ENCODE assay signal across 12 mouse cellular contexts in genomic region chr10:58601946-58602345, GRCm38 (mm10).
DNase-seq lines count a peak whose midpoint lies in the region; ATAC-seq and TF ChIP-seq lines count a peak whose summit lies in the region.
"Had no signal": no experiment of that assay in that cellular context is flagged by ENCODE, and none has a peak within 500 bp of the region (broad histone marks: within the 10 kb centered on the region; RNA-seq: fewer than 3 reads in every experiment).

No protein-coding gene starts in this region.

- no peaks in the 10 kb centered on the region for H3K9me3 ChIP-seq in midbrain, embryonic 11.5 days (ENCODE audit: control insufficient read depth, low read length)
- H3K9me3 ChIP-seq in midbrain, postnatal 0 days (ENCODE audit: low read length): no peaks in the 10 kb centered on the region
- H3K9me3 ChIP-seq in forebrain, embryonic 14.5 days (replicated peaks; ENCODE audit: control insufficient read depth, low read length): no peaks in the 10 kb centered on the region
- no peaks in the 10 kb centered on the region for H3K9me3 ChIP-seq in hindbrain, embryonic 16.5 days (ENCODE audit: control insufficient read depth, low read length)
- H3K9me3 ChIP-seq in neural tube, embryonic 15.5 days (replicated peaks): no peaks in the 10 kb centered on the region

- 78% methylated on average over 7 of the region's 7 CpGs for WGBS in midbrain, embryonic 11.5 days
- 77% methylated on average over 7 of the region's 7 CpGs for WGBS in midbrain, postnatal 0 days
- WGBS in forebrain, embryonic 14.5 days: 65% methylated on average over 7 of the region's 7 CpGs
- 68% methylated on average over 7 of the region's 7 CpGs for WGBS in hindbrain, embryonic 16.5 days
- WGBS in neural tube, embryonic 15.5 days: 52% methylated on average over 7 of the region's 7 CpGs

- no peak for ATAC-seq in midbrain, embryonic 11.5 days (ENCODE audit: low FRiP score)
- no peak for ATAC-seq in midbrain, postnatal 0 days (ENCODE audit: low FRiP score)
- peak; percentile 11; the same call in 1 of the 2 replicates for ATAC-seq in forebrain, embryonic 14.5 days
- peak; percentile 5; the same call in 1 of the 2 replicates for ATAC-seq in hindbrain, embryonic 16.5 days
- ATAC-seq in neural tube, embryonic 15.5 days (ENCODE audit: low FRiP score): 0 out of 2 replicates have a peak, but pooled peaks have one; percentile 21
- ATAC-seq: Patski had no signal

- H3K27ac ChIP-seq in midbrain, embryonic 11.5 days (ENCODE audit: low read depth, low read length): no peak overlapping the region
- H3K27ac ChIP-seq in midbrain, postnatal 0 days (ENCODE audit: low read depth, low read length): no peak overlapping the region
- H3K27ac ChIP-seq in forebrain, embryonic 14.5 days (ENCODE audit: low read depth, low read length): peak overlapping the region; percentile 70
- peak overlapping the region; percentile 64 for H3K27ac ChIP-seq in hindbrain, embryonic 16.5 days (ENCODE audit: low read depth, low read length)
- H3K27ac ChIP-seq in neural tube, embryonic 15.5 days (replicated peaks): peak overlapping the region; percentile 76

- no peaks in the 10 kb centered on the region for H3K27me3 ChIP-seq in midbrain, embryonic 11.5 days (ENCODE audit: control insufficient read depth, insufficient read depth, low read length)
- H3K27me3 ChIP-seq in midbrain, postnatal 0 days (ENCODE audit: insufficient read depth, low read length): no peaks in the 10 kb centered on the region
- no peaks in the 10 kb centered on the region for H3K27me3 ChIP-seq in forebrain, embryonic 14.5 days (replicated peaks; ENCODE audit: control insufficient read depth, insufficient read depth, low read length)
- H3K27me3 ChIP-seq in hindbrain, embryonic 16.5 days (replicated peaks; ENCODE audit: control insufficient read depth, insufficient read depth, low read length): no peaks in the 10 kb centered on the region
- H3K27me3 ChIP-seq in neural tube, embryonic 15.5 days (replicated peaks): no peaks in the 10 kb centered on the region
- H3K27me3 ChIP-seq: Patski had no signal

- peak; percentile 78 for DNase-seq in midbrain, embryonic 11.5 days (ENCODE audit: low spot score, missing footprints)
- DNase-seq in midbrain, postnatal 0 days (ENCODE audit: low spot score): no peak
- no peak for DNase-seq in forebrain, embryonic 14.5 days (ENCODE audit: low spot score)
- no peak for DNase-seq in lung, postnatal 36 days
- no peak for DNase-seq in thymus, postnatal 36 days
- DNase-seq: kidney, adult 8-10 months; lung, adult 18-20 months; thymus, postnatal 25 days had no signal

- no peak overlapping the region for H3K4me2 ChIP-seq in midbrain, embryonic 11.5 days
- H3K4me2 ChIP-seq in midbrain, postnatal 0 days (ENCODE audit: low read depth, low read length, poor library complexity, severe bottlenecking): no peak overlapping the region
- 0 out of 2 replicates have a peak overlapping the region, but pooled peaks have one; percentile 7 for H3K4me2 ChIP-seq in forebrain, embryonic 14.5 days (ENCODE audit: low read length)
- H3K4me2 ChIP-seq in hindbrain, embryonic 16.5 days (ENCODE audit: low read length): no peak overlapping the region
- no peak overlapping the region for H3K4me2 ChIP-seq in neural tube, embryonic 15.5 days

- no peak overlapping the region for H3K4me3 ChIP-seq in midbrain, embryonic 11.5 days (ENCODE audit: low read depth, low read length)
- no peak overlapping the region for H3K4me3 ChIP-seq in midbrain, postnatal 0 days (ENCODE audit: low read depth, low read length)
- H3K4me3 ChIP-seq in forebrain, embryonic 14.5 days (ENCODE audit: low read depth, low read length): no peak overlapping the region
- H3K4me3 ChIP-seq in hindbrain, embryonic 16.5 days (ENCODE audit: low read length): no peak overlapping the region
- no peak overlapping the region for H3K4me3 ChIP-seq in neural tube, embryonic 15.5 days (replicated peaks)
- H3K4me3 ChIP-seq: layer of hippocampus, adult 2 months had no signal

- H3K9ac ChIP-seq in midbrain, embryonic 11.5 days (ENCODE audit: low read length): no peak overlapping the region
- H3K9ac ChIP-seq in midbrain, postnatal 0 days (replicated peaks; ENCODE audit: low read length, poor library complexity, severe bottlenecking): no peak overlapping the region
- no peak overlapping the region for H3K9ac ChIP-seq in forebrain, embryonic 14.5 days (ENCODE audit: low read length)
- no peak overlapping the region for H3K9ac ChIP-seq in hindbrain, embryonic 16.5 days (ENCODE audit: low read depth, low read length)
- H3K9ac ChIP-seq in neural tube, embryonic 15.5 days (replicated peaks): no peak overlapping the region

- peaks cover 6% of the 10 kb centered on the region for H3K4me1 ChIP-seq in midbrain, embryonic 11.5 days (ENCODE audit: control insufficient read depth, insufficient read depth, low read length)
- no peaks in the 10 kb centered on the region for H3K4me1 ChIP-seq in midbrain, postnatal 0 days (ENCODE audit: insufficient read depth, low read length)
- H3K4me1 ChIP-seq in forebrain, embryonic 14.5 days (ENCODE audit: control insufficient read depth, insufficient read depth, low read length): peaks cover 14% of the 10 kb centered on the region
- H3K4me1 ChIP-seq in hindbrain, embryonic 16.5 days (ENCODE audit: control insufficient read depth, insufficient read depth, low read depth, low read length): peaks cover 11% of the 10 kb centered on the region; the same call in 1 of the 2 replicates
- peaks cover 13% of the 10 kb centered on the region for H3K4me1 ChIP-seq in neural tube, embryonic 15.5 days

- H3K36me3 ChIP-seq in midbrain, embryonic 11.5 days (ENCODE audit: control insufficient read depth, insufficient read depth, low read length): no peaks in the 10 kb centered on the region
- no peaks in the 10 kb centered on the region for H3K36me3 ChIP-seq in midbrain, postnatal 0 days (ENCODE audit: insufficient read depth, low read length)
- H3K36me3 ChIP-seq in forebrain, embryonic 14.5 days (ENCODE audit: control insufficient read depth, insufficient read depth, low read length): no peaks in the 10 kb centered on the region
- H3K36me3 ChIP-seq in hindbrain, embryonic 16.5 days (ENCODE audit: control insufficient read depth, insufficient read depth, low read length): no peaks in the 10 kb centered on the region
- no peaks in the 10 kb centered on the region for H3K36me3 ChIP-seq in neural tube, embryonic 15.5 days

- TF ChIP-seq CTCF in midbrain, postnatal 0 days (IDR thresholded peaks at IDR 0.05): no peak

Comparison
In these comparisons a context has a peak if more than half of its experiments do, and no peak if none do; other contexts are left out.
1. ATAC-seq: peak in forebrain, embryonic 14.5 days (single experiment), hindbrain, embryonic 16.5 days (single experiment) and neural tube, embryonic 15.5 days (single experiment); none in midbrain, embryonic 11.5 days (single experiment) and midbrain, postnatal 0 days (single experiment).
2. H3K27ac ChIP-seq: peak in forebrain, embryonic 14.5 days (single experiment), hindbrain, embryonic 16.5 days (single experiment) and neural tube, embryonic 15.5 days (single experiment); none in midbrain, embryonic 11.5 days (single experiment) and midbrain, postnatal 0 days (single experiment).